In the genomic region with DNA sequence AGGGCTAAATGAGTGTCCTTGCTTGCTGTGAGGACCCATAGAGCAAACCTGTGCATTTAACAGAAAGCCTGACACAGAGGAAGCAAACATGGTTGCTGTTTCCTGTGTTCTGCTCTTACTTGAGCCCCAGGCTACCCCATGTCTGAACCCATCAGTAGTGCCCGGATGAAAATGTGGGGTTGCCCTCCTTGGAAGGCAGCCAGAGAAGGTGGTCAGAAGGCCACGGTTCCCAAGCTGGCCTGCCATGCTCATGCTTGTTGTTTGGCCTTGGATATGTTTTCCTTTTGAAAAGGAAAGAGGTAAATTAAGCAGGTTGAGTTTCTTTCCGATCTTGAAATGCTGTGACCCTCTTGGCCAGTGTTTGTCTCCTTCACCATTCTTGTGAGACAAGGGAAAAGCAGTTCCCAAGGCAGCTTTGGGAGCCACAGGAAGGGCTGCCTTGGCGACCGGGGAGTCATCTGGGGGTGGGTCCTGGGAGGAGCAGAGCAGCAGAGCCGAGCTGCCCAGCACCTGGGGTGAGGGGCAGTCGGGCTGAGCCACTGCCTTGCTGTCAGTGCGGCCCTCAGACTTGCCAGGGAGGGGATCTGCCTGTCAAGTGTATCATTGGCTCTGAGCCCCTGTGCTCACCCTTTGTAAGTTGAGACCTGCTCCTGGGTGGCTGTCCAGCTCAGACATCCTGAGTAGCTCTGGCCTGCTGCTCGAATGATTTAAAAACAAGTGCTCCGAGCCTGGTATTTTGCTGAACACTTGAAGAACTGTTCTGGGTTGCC, we compare ENCODE assay signal across 8 mouse cellular contexts. TPM values are rescaled to one million over a fixed set of nuclear protein-coding genes. Genes with fewer than 3 reads are reported as not detected.
DNase-seq lines count a peak whose midpoint lies in the region; ATAC-seq and TF ChIP-seq lines count a peak whose summit lies in the region.

No protein-coding gene starts in this region.

- H3K9ac ChIP-seq in lung, embryonic 14.5 days: peak overlapping the region; percentile 10; the same call in 1 of the 2 replicates
- peak overlapping the region; percentile 36 for H3K9ac ChIP-seq in hindbrain, embryonic 14.5 days
- H3K9ac ChIP-seq in midbrain, embryonic 14.5 days (replicated peaks; ENCODE audit: low read length): no peak overlapping the region

- no peak for TF ChIP-seq CTCF in lung, embryonic 14.5 days (IDR thresholded peaks at IDR 0.05; ENCODE audit: low read depth)

- peak; percentile 37 for DNase-seq in lung, embryonic 14.5 days
- no peak for DNase-seq in lung, postnatal 14 days
- peak; percentile 63 for DNase-seq in embryo, embryonic 10.5 days (ENCODE audit: low spot score)
- DNase-seq in hindbrain, embryonic 14.5 days (ENCODE audit: low spot score): no peak
- peak; percentile 58 for DNase-seq in midbrain, embryonic 14.5 days
- no peak for DNase-seq in adipocyte (ENCODE audit: low spot score)
- DNase-seq in cerebellum, adult 8-10 months: no peak
- DNase-seq in layer of hippocampus, adult 11-12 months (ENCODE audit: low spot score): no peak

- no peak overlapping the region for H3K4me2 ChIP-seq in lung, embryonic 14.5 days
- H3K4me2 ChIP-seq in hindbrain, embryonic 14.5 days (replicated peaks): no peak overlapping the region
- H3K4me2 ChIP-seq in midbrain, embryonic 14.5 days (ENCODE audit: low read length): no peak overlapping the region

- ATAC-seq in lung, embryonic 14.5 days (ENCODE audit: insufficient read depth): peak; percentile 54; the same call in 1 of the 2 replicates
- peak; percentile 76 for ATAC-seq in hindbrain, embryonic 14.5 days (ENCODE audit: low FRiP score)
- peak; percentile 37; the same call in 1 of the 2 replicates for ATAC-seq in midbrain, embryonic 14.5 days (ENCODE audit: low FRiP score, low TSS enrichment)

- no peaks in the 10 kb centered on the region for H3K27me3 ChIP-seq in lung, embryonic 14.5 days (ENCODE audit: insufficient read depth, low read length)
- H3K27me3 ChIP-seq in hindbrain, embryonic 14.5 days (ENCODE audit: control insufficient read depth, insufficient read depth, low read length): no peaks in the 10 kb centered on the region
- H3K27me3 ChIP-seq in midbrain, embryonic 14.5 days (ENCODE audit: control insufficient read depth, insufficient read depth, low read length): no peaks in the 10 kb centered on the region

- peak overlapping the region; percentile 79; the same call in 1 of the 2 replicates for H3K27ac ChIP-seq in lung, embryonic 14.5 days (ENCODE audit: low read depth)
- H3K27ac ChIP-seq in hindbrain, embryonic 14.5 days: peak overlapping the region; percentile 88
- H3K27ac ChIP-seq in midbrain, embryonic 14.5 days (replicated peaks; ENCODE audit: low read depth, low read length): peak overlapping the region; percentile 77

- no peak overlapping the region for H3K4me3 ChIP-seq in lung, embryonic 14.5 days (ENCODE audit: low read depth, low read length)
- no peak overlapping the region for H3K4me3 ChIP-seq in hindbrain, embryonic 14.5 days (replicated peaks; ENCODE audit: low read length)
- H3K4me3 ChIP-seq in midbrain, embryonic 14.5 days (replicated peaks; ENCODE audit: low read depth, low read length): no peak overlapping the region

- peaks cover 40% of the 10 kb centered on the region for H3K36me3 ChIP-seq in lung, embryonic 14.5 days (ENCODE audit: insufficient read depth)
- H3K36me3 ChIP-seq in hindbrain, embryonic 14.5 days (replicated peaks; ENCODE audit: control insufficient read depth, insufficient read depth): peaks cover 14% of the 10 kb centered on the region; the same call in 1 of the 2 replicates
- peaks cover 31% of the 10 kb centered on the region for H3K36me3 ChIP-seq in midbrain, embryonic 14.5 days (ENCODE audit: control insufficient read depth, insufficient read depth, low read length)

- peaks cover 17% of the 10 kb centered on the region for H3K4me1 ChIP-seq in lung, embryonic 14.5 days (ENCODE audit: insufficient read depth)
- H3K4me1 ChIP-seq in hindbrain, embryonic 14.5 days (replicated peaks; ENCODE audit: control insufficient read depth, insufficient read depth, low read length): peaks cover 30% of the 10 kb centered on the region
- peaks cover 29% of the 10 kb centered on the region for H3K4me1 ChIP-seq in midbrain, embryonic 14.5 days (ENCODE audit: control insufficient read depth, insufficient read depth, low read length)

- 9% methylated on average over 10 of the region's 10 CpGs for WGBS in lung, embryonic 14.5 days
- WGBS in hindbrain, embryonic 14.5 days: 21% methylated on average over 10 of the region's 10 CpGs
- 5% methylated on average over 10 of the region's 10 CpGs for WGBS in midbrain, embryonic 14.5 days

- H3K9me3 ChIP-seq in lung, embryonic 14.5 days (ENCODE audit: low read depth, low read length): no peaks in the 10 kb centered on the region
- no peaks in the 10 kb centered on the region for H3K9me3 ChIP-seq in hindbrain, embryonic 14.5 days (ENCODE audit: control insufficient read depth, low read length)
- no peaks in the 10 kb centered on the region for H3K9me3 ChIP-seq in midbrain, embryonic 14.5 days (ENCODE audit: control insufficient read depth, low read length)

RNA-seq across cellular contexts. Expression of gene Trim8, which starts 30.0 kb away (rescaled TPM):
- polyA plus RNA-seq in lung, embryonic 14.5 days (2014; fragmentation: Nextera tagmentation; extraction: Ambion mirVana): 28.3 and 31.0 TPM in 2 replicates
- polyA plus RNA-seq in hindbrain, embryonic 14.5 days (2014; fragmentation: Nextera tagmentation; extraction: Ambion mirVana): 37.5 and 39.4 TPM in 2 replicates
- polyA plus RNA-seq in midbrain, embryonic 14.5 days (2014; fragmentation: Nextera tagmentation; extraction: Ambion mirVana): 36.5 and 38.5 TPM in 2 replicates

Comparison
In these comparisons a context has a peak if more than half of its experiments do, and no peak if none do; other contexts are left out.
1. DNase-seq: peak in lung, embryonic 14.5 days (single experiment), embryo, embryonic 10.5 days (single experiment) and midbrain, embryonic 14.5 days (single experiment); none in lung, postnatal 14 days (single experiment), hindbrain, embryonic 14.5 days (single experiment), adipocyte (single experiment), cerebellum, adult 8-10 months (single experiment) and layer of hippocampus, adult 11-12 months (single experiment).
2. Peak in every context shown above with its lines, with median percentiles within 50 percentile points of each other: ATAC-seq and H3K27ac ChIP-seq.